Mouse (Mus musculus) megakaryocyte progenitor cell, adult 5-6 weeks (primary cell): ENCODE data around the gene Prdm13. TPM values are rescaled to one million over a fixed set of nuclear protein-coding genes. Genes with fewer than 3 reads are reported as not detected.

Source experiments
- ATAC-seq: replicated peaks from 2 replicates; pipeline ENCODE4 v1.8.0; 2016; ENCODE audit warnings: mild to moderate bottlenecking, moderate TSS enrichment, inconsistent platforms; ENCODE audit not compliant: poor library complexity
- total RNA-seq, 2 experiments: library from RNA; stranded (forward) in 1 of 2; stranded (reverse) in 1 of 2; fragments of 157-497, 149-512 nt in 1 of 2; fragments of 200-1000 nt in 1 of 2; gene quantifications; 2 replicates each; pipeline versions ENCODE4 v1.2.3 to v1.2.4; 2015 to 2017

Gene Prdm13
- total RNA-seq (2015): not detected in 2 replicates
- not detected in 2 replicates for total RNA-seq (2017)

DNA sequence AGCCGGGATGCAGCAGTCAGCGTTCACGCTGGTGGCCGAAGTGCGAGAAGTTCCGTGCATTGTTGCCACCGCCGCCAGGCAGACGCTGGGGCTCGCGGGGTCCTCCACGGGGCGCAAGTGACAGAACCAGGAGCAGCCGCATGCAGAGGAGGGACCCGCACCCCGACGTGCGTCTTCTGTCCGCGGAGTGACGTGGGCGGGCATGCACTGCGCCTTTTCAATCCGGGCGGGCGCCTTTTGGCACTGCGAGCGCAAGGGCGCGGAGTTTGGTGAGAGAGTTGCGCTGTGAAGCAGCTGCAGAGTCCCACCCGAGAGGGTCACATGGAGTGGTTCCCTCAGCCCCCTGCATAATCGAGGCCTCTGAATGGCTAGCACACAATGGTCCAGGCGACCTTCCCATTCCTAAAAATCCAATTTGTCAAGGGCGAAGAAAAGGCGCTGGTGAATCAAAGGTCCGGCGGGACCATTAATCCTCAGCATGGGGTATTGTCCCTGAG lies at the start of gene Prdm13:
Prdm13 (minus strand) TSS at position 369 of the 497 bp plus-strand sequence.
- 0 out of 2 replicates have a peak, but pooled peaks have one; percentile 25 for ATAC-seq

DNA sequence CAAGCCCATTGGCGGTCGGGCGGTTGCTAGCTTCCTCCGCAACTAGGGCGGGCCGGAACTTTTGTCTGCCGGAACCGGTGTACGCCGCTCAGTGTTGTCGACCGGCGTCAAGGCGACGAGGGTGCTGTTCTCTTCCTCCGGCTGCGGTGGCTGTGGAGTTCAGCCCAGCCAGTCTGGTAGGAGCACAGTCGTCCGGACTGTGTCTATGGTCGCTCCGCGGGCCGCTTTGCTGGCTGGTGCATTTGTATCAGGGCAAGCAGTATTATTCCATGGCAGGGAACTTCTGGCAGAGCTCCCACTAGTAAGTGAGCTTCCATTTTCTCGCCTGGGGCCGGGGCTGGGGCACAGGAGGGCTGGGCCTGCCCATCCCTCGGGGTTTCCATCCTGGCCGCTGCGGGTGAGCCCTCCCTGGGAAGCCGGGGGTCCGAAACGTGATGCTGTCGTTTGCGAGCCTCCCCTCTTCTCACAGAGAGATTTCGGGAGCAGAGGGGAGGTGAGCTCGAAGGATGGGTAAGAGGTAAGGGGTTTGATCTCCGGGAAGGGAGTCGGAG lies 41.9 kb upstream of the Prdm13 start, which contains the start of gene Ccnc:
Ccnc (plus strand) TSS at position 87 of the 551 bp plus-strand sequence.
- ATAC-seq: peak; percentile 96

DNA sequence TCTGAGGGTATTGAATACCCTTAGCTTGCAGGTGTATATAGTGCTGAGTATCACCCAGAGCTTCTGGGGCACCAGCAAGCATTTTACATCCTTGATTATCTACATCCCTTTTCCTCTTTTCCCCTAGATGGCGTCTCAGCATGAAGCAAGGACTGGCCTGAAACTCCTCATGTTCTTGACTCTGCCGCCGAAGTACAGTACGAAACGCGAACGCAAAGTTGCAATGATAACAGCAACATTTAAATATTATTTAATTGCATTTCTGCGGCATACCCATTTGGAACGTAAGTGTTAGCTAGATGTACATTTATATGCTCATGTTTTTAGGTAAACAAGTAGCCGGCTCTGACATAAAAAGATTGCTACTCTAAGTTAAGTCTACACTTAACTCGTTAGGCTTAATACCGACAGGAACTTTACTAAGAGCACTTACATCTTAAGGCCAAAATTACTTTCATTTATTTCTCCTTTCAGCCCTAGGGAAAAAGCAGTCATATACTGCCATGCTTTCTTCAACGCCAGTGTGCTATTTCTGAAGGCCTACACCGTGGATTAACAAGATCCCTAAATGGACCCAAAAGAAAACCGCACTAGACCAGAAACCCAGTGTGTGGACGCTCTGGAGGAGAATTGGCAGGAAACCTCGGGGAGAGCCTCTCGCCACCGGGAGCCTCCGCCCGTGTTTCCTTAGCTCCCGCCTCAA lies 41.3 kb upstream of the Prdm13 start:
- peak; percentile 77 for ATAC-seq

DNA sequence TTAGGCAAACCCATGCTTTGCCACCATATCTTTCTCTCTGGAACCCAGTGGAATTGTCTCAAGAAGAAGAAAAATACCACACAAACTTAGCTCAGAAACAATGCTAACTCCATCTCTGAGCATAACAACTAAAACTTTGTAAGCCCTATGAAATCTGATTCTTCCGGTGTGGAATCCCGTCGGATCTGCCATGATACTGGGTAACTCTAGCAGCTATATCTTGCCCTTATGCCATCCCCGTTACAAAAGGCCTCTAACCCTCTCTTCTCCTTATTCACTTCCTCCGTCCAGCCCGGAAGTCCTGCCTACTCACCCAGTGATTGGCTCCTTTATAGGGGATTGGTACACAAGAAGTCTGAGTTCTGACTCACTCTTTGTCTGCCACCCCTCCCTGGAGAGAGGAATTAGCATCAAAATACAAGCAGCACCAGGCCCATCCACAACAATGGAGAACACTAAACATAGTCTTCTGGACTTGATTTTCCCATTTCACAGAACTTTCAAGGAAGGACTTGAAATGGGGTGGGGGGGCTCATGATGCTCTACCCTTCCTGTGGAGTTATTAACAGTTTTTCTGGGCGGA lies 37.1 kb upstream of the Prdm13 start:
- ATAC-seq: no peak

DNA sequence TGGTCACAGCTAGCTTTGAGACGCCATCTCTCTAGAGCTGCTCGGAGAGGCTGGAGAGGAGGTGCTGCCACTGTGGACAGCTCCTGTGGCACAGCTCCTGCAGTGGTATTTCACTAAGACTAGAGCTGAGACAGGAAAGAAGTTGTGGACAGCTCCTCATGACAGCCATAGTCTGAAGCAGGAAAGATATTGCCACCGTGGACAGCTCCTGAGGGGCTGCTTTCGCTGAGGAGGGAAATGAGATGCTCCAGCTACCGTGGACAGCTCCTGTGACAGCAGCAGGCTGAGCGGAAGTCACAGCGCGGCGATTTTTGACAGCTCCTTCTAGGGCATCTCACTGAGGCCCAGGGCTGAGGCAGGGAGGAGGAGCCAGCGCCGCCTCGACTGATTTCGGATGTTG lies 26.4 kb upstream of the Prdm13 start:
- peak; percentile 100 for ATAC-seq

GRCm38 (mm10) chr4:21705046-21705445 lies 19.3 kb upstream of the Prdm13 start:
- no peak for ATAC-seq

DNA sequence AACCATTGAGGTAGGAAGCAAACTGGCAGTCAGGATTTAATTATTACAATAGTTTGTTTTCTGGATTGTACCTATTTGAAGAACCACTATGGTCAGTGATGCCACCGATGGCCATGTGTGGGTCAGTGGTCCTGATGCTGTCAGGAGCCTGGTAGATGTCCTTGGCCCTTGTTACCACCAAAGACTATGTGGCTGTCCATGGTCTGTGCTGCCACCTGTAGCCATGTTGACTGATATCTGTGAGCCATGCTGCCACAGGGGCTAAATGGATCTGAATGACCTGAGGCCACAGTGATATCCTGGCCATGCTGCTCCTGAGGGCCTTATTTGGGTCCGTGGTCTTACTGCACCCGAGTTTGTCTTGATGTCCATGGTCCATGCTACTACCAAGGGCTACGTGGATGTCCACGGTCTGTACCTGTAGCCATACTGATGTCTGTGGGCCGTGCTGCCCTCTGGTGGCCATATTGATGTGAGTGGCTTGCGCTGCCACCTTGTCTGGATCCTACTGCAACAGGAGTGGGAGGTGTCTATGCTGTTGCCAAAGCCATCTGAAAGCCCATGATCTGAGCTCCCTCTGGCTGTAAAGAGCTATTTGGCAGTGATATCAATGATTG lies 10.0 kb upstream of the Prdm13 start:
- ATAC-seq: peak; percentile 99

GRCm38 (mm10) chr4:21690221-21690620 lies 4.5 kb upstream of the Prdm13 start:
- no peak for ATAC-seq

DNA sequence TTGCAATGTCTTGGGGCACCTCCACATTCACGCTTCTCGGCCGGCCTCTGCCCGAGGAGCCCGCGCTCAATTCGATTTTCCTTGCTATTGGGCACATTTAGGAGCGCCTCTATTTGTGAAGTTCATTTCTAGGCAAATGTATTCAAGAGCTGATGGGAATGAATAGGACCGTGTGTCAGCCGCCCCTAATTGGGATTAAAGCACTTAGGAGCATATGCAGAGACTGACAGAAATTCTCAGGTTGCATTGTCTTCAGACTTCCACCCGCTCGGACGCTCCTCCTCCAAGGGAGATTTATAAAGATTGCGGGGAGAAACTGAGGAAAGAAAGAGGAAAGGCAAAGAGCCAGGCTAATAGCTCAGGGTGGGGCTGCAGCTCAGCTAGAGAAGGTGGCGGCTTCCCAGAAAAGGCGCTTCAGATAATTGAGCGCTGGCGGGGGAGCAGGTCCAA lies 3.8 kb upstream of the Prdm13 start:
- ATAC-seq: no peak

GRCm38 (mm10) chr4:21688703-21689200 lies 3.0 kb upstream of the Prdm13 start:
- peak; percentile 35 for ATAC-seq

DNA sequence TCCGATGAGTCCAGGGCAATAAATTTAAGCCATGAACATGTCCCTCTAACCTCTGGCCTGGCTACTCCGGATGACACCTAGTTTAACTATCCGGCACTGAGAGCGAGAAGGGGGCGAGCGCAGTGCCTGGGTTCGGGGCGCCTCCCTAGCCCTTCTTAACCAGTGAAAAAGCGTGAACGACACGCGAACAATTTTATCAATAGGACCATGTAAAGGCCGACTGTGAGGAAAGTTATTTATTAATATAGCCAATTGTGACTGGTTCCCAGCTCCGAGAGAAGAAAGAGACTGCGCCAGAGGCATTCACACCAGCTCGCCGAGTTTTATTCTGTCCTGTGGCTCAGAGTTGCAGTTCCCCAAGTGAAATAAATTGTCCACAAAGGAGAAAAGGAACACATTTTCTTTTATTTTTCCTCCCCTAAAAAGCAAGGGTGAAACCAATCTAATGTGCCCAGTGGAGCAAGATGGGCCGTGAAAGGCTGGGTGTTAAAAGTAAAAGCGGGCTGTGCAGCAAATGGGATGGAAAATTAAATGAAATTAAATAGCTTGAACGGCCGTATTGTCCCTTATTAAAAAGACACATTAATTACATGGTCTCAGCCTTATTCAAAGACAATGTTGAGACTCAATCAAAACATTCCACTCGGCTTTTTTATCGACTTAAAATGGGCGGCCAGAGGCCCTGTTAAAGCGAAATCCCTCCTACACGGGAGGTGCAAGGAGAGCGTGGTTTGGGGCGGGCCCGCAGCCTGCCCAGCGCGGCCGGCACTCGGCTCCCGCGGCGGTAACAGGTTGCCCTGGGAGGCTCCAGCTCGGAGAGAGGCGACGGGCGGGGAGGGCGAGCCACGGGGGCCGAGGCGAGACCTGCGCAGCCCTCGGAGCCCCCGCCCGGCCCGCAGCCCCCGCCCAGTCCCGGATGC lies 2.3 kb upstream of the Prdm13 start:
- ATAC-seq: no peak

- no peak for ATAC-seq
Observed at GRCm38 (mm10) chr4:21686934-21687333, 1.2 kb upstream of the Prdm13 start.

DNA sequence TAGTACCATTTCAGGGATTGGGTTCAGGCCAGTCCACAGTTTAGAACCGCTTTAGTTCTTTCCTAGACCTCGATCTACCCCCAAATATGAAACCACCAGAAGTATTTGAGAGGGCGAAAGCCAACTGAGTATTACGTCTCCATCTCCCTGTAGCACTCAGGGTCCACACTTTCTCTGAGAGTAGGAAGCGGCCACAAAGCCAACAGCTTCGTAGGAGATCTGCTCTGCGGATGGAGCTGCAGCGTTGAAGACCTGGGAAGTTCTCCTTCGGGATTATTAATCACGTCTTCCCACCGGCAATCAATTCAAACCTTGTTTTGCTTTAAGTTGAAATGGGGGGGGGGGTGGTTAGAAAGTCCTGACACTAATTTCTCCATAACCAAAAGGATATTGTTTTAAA lies 653 bp upstream of the Prdm13 start:
- no peak for ATAC-seq

GRCm38 (mm10) chr4:21684341-21684970 lies 1.3 kb downstream of the Prdm13 start:
- ATAC-seq: no peak

DNA sequence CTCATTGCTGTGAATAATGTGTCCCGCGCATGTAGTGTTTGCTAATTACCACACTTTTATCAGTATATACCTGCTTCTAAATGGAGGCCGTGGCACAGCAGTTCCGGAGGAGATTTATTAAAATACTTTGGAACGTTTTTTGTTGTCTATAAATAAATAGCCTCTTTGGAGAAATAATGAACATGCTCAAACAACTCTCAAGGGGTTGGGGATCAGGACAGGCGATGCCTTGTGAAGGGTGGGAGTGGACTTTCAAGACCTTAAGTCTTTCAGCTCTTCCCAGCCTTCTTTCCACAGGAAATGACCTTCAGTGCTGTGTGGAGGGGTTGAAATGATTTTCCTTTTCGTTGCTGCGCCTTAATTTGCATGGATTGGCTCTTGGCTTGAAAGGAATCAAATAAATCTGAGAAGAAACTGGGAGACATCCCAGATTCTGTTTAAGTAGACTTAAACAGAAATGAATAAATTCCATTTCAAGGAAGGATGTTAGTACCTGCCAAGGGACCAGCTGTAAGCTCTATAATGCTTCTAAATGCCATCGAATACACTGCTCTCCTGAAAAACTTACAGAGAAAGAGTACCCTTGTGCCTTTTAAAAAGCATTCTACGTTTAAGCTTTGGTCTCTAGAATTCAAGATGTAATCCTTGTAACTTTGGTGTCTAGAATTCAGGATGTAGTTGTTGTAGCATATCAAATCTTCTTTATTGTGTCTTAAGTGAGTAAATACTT lies 3.2 kb downstream of the Prdm13 start:
- no peak for ATAC-seq

DNA sequence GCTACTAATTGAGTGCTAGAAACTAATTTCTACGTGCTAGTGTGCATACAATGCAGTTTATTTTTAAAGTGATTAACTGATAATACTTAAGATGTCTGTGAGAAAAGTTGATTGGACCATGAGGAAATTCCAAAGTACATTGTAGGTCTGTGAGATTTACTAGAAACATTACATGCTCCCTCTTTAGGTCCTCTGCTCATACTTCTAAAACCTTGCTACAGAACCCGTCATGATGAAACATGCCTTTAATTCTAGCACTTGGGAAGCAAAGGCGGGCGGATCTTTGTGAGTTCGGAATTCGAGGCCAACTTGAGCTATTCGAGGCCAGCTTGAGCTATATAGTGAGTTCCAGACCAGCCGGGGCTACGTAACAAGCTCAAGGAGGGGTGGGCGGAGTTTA lies 4.8 kb downstream of the Prdm13 start:
- no peak for ATAC-seq

- ATAC-seq: no peak
Observed at GRCm38 (mm10) chr4:21679624-21680480, 5.9 kb downstream of the Prdm13 start.

GRCm38 (mm10) chr4:21678975-21679623 lies 6.7 kb downstream of the Prdm13 start:
- ATAC-seq: peak; percentile 69
